Mouse (Mus musculus) gastrocnemius, postnatal 25 days (tissue): Measurements from ENCODE around the gene Ppp1r14a. TPM values are rescaled to one million over a fixed set of nuclear protein-coding genes. Genes with fewer than 3 reads are reported as not detected.

Experiments
- DNase-seq: peaks from one replicate; pipeline ENCODE4 v3.0.0; 2022
- total RNA-seq, 2 experiments: library from RNA; stranded (reverse); gene quantifications; 1 replicate in 1 of 2; 2 replicates in 1 of 2; pipeline ENCODE4 v1.2.3; 2021

Gene Ppp1r14a
- total RNA-seq, 2 experiments from 2014 or later, result 5.2 to 6.5 TPM

DNA sequence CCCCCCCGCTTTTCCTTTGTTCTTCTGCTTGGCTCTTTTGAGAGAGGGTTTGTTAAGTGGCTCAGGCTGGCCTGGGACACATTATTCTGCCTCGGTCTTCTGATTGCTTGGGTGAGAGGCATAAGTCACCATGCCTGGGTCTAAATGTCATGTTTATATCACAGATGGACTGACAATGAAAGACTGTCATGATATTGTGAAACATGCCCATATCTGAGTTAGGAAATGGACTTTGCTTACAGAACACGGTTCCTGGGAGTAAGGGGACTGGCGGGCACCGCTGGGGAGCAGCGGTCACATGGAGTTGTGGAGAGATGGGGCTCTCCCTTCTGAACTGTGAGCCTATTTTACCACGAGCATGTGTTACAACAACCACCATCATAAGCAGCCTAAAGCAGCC, 45.0 kb downstream of the Ppp1r14a start:
- DNase-seq, result no peak

DNA sequence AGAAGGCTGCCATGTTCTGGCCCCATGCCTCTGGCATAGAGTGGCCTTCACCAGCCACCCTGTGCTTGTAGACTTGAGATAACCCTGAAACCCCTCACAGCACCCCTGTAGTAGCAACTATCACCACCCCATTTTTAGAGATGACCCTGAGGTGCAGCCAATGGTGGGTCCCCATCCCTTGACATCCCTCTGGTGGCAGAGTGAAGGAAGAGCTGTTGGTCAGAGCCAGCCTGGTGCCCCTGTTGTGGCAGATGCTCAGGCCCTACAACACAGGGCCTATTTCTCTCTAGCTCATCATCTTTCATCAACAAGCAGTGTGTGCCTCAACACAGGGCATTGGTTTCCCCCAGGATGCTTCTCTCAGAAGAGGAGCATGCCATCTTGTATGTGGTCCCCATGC, 46.2 kb downstream of the Ppp1r14a start:
- DNase-seq, result no peak

DNA sequence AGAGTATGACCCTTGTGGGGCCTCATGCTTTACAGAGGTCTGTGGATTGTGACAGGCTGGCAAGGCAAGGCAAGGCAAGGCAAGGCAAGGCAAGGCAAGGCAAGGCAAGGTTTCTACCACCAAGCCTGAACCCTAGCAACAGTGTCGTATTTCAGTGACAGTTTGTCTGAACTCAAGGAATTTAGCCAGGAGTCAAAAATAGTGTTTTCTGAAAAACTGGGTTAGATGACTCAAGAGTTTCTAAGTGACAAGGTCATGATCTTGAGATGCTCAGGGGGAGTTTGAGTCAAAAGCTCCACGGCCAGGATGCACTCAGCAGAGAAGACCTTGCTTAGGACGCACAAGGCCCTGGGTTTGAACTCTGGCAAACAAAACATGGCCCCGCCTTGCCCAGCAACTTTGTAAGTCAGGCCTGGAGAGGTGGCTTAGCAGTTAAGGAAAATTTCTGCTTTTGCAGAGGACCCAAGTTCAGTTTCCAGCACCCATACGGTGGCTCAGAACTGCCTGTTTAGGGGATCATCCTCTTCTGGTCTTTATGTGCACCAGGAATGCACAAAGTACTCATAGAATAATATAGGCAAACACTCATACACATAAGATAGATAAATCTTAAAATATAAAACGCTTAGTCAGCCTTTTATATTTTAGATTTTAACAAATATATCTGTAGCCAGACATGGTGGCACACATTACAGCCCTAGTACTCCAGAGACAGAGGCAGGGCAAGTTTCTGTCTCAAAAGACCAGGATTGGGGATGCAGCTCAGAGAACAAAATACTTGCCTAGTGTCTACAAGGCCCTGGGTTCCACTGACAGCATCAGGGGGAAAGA, 46.9 kb downstream of the Ppp1r14a start:
- no peak for DNase-seq

DNA sequence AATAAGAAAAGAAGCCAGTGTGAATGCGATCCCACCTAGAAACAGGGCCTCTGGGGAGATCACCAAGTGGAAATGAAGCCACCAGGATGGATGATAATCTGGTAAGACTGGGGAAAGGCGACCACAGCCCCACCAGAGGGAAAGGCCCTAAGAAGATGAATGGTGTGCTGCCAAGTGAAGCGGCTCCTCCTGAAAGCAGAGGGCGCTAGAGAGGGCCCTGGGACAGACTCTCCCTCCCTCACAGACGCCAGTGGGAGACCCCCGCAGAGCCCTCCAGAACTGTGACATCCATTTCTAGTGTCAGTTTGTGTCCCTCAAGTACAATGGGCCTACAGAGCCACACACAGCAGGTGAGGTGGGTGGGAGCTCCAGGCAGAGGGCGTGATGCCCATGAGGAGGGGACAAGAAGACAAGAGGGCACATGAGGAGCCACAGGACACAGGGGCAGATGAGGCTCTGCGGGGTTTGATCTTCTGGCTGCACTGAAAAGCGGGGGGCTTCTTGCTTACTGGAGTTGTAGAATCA, 47.7 kb downstream of the Ppp1r14a start:
- no peak for DNase-seq

DNA sequence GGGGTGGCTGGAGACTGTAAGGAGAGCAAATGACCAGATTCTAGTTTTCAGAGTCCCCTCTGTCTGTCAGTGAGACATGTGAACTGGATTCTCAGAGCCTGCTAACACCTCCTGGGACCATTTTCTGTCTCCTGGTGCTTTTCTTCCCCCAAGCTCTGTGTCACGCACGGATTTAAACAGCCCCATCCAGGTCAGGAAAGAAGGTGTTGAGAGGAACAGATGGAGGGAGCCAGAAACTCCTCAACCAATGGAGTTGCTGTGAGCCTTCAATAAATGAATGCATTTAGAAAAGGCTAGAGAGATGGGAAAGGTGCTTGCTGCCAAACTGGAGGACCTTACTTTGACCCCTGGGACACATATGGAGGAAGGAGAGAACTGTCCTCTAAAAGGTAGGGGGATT, 48.7 kb downstream of the Ppp1r14a start:
- DNase-seq, result no peak

DNA sequence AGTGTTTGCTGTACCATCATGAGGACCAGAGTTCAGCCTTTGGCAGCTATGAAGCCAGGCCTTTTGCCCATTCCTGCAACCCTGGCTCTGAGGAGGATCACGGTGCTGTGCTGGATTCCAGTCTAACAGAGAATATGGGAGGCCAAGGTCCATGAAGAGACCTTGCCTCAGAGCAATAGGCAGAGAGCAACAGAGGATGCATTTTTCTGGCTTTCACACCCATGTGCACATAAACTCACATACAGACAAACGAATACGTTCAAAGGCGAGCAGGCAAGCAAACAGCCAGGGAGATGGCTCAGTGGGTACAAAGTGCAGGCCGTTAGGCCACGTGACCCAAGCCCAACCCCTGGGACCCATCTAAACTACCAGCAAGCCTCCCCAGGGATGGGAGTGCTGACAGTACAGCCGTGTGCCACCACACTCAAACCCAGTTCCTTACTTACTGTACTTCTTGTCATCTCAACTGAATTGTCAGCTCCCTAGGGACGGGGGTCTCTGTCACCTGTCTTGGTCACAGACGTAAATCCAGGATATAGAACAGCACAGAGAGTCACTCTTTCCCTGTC, 49.3 kb downstream of the Ppp1r14a start:
- DNase-seq, result no peak

DNA sequence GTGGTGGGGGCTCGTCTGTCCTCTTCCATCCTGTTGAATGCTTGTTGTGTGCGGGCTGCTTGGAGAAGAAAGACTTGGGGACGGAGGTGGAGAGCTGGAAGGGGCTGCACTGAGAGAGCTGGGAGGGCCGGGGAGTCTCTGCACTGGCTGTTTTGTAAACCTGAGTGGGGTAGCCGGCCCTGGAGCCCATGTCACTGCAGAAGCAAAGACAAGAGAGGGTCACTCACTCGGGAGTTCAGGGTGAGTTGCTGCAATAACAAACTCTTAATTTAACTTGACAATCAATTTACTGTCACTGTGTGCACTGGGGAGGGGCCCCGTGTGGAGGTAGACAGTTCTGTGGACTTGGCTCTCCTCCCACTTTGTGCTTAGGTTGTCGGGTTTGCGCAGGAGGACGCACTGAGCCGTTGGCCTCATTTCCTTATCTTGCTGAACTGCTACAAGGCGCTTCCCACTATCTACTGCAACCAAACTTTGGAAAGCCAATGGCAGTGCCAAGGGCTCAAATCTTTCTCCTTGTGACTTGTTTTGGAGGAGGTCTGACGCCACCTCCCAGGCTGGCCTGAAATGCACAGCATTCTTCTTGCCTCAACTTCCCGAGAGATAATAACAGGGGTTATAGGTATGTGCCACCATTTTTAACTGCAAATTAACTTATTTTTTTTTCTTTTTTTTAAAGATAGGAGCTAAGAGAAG, 50.0 kb downstream of the Ppp1r14a start:
- DNase-seq, result no peak

DNA sequence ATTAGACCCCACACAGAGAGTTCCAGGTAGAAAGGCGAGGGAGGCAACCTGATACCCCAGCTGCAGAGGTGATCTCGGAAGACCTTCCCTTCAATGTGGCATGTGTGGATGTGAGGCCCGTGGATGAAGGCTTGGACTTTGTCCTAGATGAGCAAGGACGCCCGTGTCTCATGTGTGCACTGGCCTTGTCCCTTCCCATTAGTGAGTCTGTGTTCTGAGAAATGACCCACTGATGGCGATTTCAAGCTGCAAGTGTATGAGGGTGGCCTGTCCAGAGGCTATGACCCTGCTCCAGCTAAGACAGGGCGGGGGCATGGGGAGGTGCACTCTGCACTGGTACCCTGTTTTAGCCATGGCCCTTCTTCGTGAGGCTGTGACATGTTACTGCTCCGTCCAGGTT, 51.1 kb downstream of the Ppp1r14a start:
- DNase-seq, result no peak

DNA sequence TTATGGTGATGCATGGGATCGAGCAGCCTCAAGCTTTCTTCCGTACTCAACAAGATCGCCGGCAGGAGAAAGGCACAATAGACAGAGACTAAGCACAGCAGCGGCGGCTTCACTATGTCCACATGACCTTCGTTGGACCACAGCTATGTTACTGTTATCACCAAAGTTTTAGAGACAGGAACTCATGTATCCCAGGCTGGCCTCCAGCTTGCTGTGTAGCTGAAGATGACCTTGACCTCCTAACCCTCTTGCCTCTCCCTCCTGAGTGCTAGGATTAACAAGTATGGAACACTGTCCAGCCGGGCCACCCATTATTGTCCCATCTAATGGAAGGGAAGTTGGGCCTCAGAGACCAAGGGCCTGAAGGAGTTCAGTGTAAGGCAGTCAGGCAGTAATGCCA, 51.7 kb downstream of the Ppp1r14a start:
- no peak for DNase-seq

DNA sequence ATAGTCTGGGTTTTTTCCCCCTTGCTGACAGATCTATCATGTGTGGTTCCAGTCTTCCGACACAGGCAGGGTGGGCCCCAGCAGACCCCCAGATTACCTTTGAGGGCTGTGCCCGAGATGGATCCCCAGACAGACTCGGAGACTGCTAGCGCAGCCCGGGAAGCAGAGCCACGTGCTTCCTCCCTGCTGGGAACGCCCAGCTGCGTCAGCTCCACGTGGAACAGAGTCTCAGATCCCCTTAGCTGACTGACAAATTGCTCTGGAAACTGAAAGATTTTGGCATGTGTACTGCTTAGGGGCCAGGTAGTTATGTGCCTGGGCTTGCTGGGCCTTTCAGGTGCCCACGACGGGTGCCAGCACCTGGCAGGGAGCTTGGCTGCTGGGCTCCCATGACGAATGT, 52.6 kb downstream of the Ppp1r14a start:
- no peak for DNase-seq

DNA sequence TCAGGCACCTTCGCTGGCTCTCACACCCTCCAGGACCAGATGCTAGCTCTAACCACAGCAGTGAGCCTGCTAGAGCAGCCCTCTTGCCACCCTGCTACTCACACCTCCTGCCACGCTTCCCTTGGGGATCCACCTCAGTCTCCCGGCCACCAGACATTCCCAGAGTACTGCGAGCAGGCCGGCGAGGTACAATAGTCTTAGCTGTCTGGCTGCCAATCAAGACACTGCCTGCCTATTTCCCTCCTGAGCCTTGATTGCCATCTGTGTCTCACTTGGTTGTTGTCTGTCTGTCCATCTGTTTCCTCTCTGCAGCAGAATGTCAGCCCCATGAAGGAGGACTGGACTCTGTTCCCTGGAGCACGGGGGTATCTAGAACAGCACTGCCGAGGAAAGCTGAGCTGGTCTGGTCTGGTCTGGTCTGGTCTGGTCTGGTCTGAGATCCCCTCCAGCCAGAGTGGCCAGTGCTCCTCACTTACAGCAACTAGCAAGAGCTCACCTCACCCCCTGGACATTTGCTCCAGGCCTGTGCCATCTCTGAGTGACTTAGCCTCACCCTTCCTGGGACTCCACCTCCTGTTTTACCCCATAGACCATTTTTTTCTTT, 53.5 kb downstream of the Ppp1r14a start:
- no peak for DNase-seq

Other genes with a start within 250 kb of the Ppp1r14a start
- 1,000 to 10,000 TPM; 1,331 to 1,686 TPM for gene Ryr1, start 164.1 kb upstream of the Ppp1r14a start, total RNA-seq
- under 1 TPM; 0.69 to 0.72 TPM for gene Rasgrp4, start 154.5 kb upstream of the Ppp1r14a start, total RNA-seq
- 10 to 100 TPM; 11.0 to 12.9 TPM for gene Fam98c, start 133.1 kb upstream of the Ppp1r14a start, total RNA-seq
- under 1 TPM; 0.15 to 0.32 TPM for gene Ggn, start 119.1 kb upstream of the Ppp1r14a start, total RNA-seq
- gene Spred3, start 118.9 kb upstream of the Ppp1r14a start, total RNA-seq, result under 1 TPM; 0.77 to 0.86 TPM
- 100 to 1,000 TPM; 156 to 200 TPM for gene Psmd8, start 108.6 kb upstream of the Ppp1r14a start, total RNA-seq
- under 1 TPM in 1 of 2 experiments, not detected in 1; 0.29 TPM for gene Catsperg1, start 75.3 kb upstream of the Ppp1r14a start, total RNA-seq
- gene Kcnk6, start 56.8 kb upstream of the Ppp1r14a start, total RNA-seq, result 1 to 10 TPM; 1.2 to 1.5 TPM
- 10 to 100 TPM; 44.8 to 47.6 TPM for gene Yif1b, start 51.0 kb upstream of the Ppp1r14a start, total RNA-seq
- 1 to 10 TPM in 1 of 2 experiments, under 1 TPM in 1; 0.31 to 1.4 TPM for gene 2200002D01Rik, start 40.8 kb upstream of the Ppp1r14a start, total RNA-seq
- gene Spint2, start 7.4 kb upstream of the Ppp1r14a start, total RNA-seq, result 1 to 10 TPM; 3.4 to 5.2 TPM
- gene Dpf1, start 14.6 kb downstream of the Ppp1r14a start, total RNA-seq, result 1 to 10 TPM; 1.9 to 2.0 TPM
- 1 to 10 TPM; 7.3 to 8.1 TPM for gene Sipa1l3, start 229.3 kb downstream of the Ppp1r14a start, total RNA-seq